Mouse (Mus musculus) megakaryocyte, embryonic 14.5 days (primary cell): ENCODE results near the gene Gnl1.

Experiments used
- FLI1 ChIP-seq: IDR thresholded peaks from 2 replicates; pipeline ENCODE4 v1.6.1; 2012; ENCODE audit warnings: low read length, inconsistent platforms, mixed read lengths
- GATA1 ChIP-seq: IDR thresholded peaks from 3 replicates; pipeline ENCODE4 v1.6.1; 2012; ENCODE audit warnings: mixed read lengths, low read length, inconsistent platforms, borderline replicate concordance

GRCm38 (mm10) chr17:36014977-36015376, 35.3 kb downstream of the Gnl1 start:
- TF ChIP-seq GATA1, result no peak
- TF ChIP-seq FLI1, result no peak
